Mouse (Mus musculus): ENCODE measurements at regions not wholly inside any gene's neighbourhood (a gene's known extent, or its start where the extent isn't known, plus 50 kb on each side); places are given as distances from the start of the nearest gene placed in this dataset.
"Not testable (repeated sequence)": the region's sequence is repeated elsewhere in the genome, so short reads cannot be mapped to it uniquely, and the experiment has no call there.

- in situ Hi-C loops (cut with MboI; ENCODE audit: low pct_unique_long_range_greater_than_20kb in 1 of 2, low sequenced_read_pairs in 2 of 2, unreplicated experiment in 1 of 2), result no loop called here
Measured at GRCm38 (mm10) chr13:5317941-5318856, 543.1 kb upstream of the Klf6 start.

- in situ Hi-C loops (cut with MboI; ENCODE audit: low pct_unique_long_range_greater_than_20kb in 1 of 2, low sequenced_read_pairs in 2 of 2, unreplicated experiment in 1 of 2), result no loop called here
Measured at GRCm38 (mm10) chr13:5345712-5346111, 515.6 kb upstream of the Klf6 start.

DNA sequence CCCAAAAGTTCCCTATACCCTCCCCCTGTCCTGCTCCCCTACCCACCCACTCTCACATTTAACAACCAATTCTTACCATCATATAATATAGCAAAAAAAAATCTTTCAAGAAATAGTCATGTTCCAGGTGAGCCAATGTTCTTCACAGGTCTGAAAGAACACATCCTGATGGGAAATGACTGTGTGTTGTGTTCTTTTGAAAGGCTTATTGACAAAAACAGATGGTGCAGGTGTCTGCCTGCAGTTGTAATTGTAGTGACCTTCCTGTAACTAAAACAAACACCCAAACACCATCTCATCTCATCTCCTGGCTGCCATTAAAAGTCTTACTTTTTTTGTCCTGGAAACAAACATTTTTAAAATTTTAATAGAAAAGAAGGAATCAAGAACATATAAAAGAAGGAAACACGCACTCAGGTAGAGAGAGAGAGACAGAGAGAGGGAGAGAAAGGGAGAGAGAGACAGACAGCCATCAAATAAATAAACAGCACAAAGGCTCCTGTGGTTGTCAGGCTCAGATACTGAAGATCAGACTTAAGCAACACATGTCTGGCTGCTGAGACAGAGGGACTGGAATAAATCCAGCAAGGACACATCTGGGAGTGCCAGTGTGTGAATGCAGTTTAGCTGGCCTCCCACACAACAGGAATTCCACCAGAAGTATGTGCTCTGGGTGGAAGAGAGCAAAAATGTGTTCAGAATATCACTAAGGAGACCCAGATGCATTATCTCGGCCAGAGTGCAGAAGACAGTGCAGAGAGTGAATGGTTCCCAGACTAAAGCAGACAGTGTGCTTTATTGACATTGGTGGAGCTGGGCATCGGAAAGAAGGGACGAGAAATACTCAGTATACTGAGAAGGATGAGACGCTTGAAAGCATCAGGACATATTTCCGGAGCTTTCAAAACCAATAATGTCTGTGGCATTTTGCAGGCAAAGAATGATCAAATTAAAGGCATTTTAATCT is 513.5 kb upstream of the Klf6 start:
- in situ Hi-C loops (cut with MboI; ENCODE audit: low pct_unique_long_range_greater_than_20kb in 1 of 2, low sequenced_read_pairs in 2 of 2, unreplicated experiment in 1 of 2), result no loop called here

DNA sequence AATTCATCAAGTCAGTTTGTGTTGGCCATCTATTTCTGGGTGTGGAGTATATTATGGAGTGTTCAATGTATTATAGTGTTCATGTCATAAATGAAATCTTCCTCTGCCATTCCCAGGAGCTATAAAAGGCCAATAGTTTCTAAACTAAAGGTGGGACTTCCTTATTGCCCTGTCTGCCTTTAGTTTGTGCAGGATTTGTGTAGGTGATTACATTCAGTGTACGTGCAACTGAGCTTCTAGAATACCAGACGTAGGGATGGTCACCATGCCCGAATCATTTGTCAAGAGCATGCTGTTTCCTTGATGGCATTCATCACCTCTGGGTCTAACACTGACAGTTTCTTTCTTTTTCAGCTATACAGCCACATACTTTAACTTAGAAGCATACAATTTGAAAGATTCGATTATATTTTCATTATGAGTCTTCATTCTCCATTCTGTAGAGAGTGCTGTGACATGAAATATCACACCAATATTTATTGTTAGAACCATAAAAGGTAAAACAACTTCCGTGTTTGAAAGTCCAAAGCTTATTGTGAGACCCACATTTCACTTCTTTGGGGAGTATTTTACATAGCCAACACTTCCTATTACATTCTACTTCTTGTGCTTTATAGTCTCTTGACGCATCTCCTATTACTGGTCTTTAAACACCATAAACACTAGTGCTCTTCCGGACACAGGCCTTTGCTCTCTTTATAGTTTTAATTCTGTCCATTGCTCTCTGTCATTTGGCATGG is 494.1 kb upstream of the Klf6 start:
- in situ Hi-C loops (cut with MboI; ENCODE audit: low pct_unique_long_range_greater_than_20kb in 1 of 2, low sequenced_read_pairs in 2 of 2, unreplicated experiment in 1 of 2), result no loop called here

GRCm38 (mm10) chr13:5370007-5370406 is 491.3 kb upstream of the Klf6 start:
- in situ Hi-C loops (cut with MboI; ENCODE audit: low pct_unique_long_range_greater_than_20kb in 1 of 2, low sequenced_read_pairs in 2 of 2, unreplicated experiment in 1 of 2), result no loop called here

DNA sequence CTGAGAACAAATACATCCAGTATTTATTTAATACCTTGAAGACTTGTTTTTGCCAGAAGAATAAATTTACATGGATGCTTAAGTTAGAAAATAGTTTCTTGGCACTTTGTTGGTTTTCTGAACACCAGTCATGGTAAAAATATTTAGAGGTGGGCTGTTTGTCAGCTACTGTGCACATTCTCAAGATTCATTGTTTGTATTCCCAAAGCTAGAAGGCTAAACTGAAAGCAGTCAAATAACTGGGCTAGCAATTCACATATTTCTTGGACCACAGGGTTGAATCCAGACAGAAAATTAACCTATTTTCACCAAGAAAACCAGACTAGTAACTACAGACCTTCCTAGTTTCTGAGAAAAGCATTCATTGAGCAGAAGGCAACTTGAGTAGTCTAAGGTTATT is 488.1 kb upstream of the Klf6 start:
- in situ Hi-C loops (cut with MboI; ENCODE audit: low pct_unique_long_range_greater_than_20kb in 1 of 2, low sequenced_read_pairs in 2 of 2, unreplicated experiment in 1 of 2), result no loop called here

- in situ Hi-C loops (cut with MboI; ENCODE audit: low pct_unique_long_range_greater_than_20kb in 1 of 2, low sequenced_read_pairs in 2 of 2, unreplicated experiment in 1 of 2), result no loop called here
Measured at GRCm38 (mm10) chr13:5408226-5408804, 453.0 kb upstream of the Klf6 start.

DNA sequence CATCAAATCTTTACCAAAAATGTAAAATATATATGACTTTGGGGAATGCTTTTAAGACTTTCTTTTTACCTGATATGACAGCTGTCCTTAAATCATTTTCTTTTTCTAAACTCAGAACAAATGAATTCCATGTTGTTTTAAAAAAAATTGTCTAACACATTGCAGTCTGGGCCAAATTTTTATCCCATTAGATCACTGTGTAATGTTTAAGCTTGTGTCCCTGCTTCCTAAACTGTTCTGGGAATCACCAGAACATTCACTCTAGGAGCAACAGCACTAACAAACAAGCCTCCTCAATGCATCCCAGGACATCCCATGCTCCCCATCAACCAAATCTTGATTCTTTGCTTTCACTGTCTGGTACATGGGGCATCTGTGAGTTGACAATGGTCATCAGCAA is 449.2 kb upstream of the Klf6 start:
- in situ Hi-C loops (cut with MboI; ENCODE audit: low pct_unique_long_range_greater_than_20kb in 1 of 2, low sequenced_read_pairs in 2 of 2, unreplicated experiment in 1 of 2), result no loop called here

- in situ Hi-C loops (cut with MboI; ENCODE audit: low pct_unique_long_range_greater_than_20kb in 1 of 2, low sequenced_read_pairs in 2 of 2, unreplicated experiment in 1 of 2), result not testable (repeated sequence)
Measured at GRCm38 (mm10) chr13:5413009-5413408, 448.3 kb upstream of the Klf6 start.

GRCm38 (mm10) chr13:5424110-5424509 is 437.2 kb upstream of the Klf6 start:
- in situ Hi-C loops (cut with MboI; ENCODE audit: low pct_unique_long_range_greater_than_20kb in 1 of 2, low sequenced_read_pairs in 2 of 2, unreplicated experiment in 1 of 2), result no loop called here

- in situ Hi-C loops (cut with MboI; ENCODE audit: low pct_unique_long_range_greater_than_20kb in 1 of 2, low sequenced_read_pairs in 2 of 2, unreplicated experiment in 1 of 2), result no loop called here
Measured at GRCm38 (mm10) chr13:5425491-5426232, 435.6 kb upstream of the Klf6 start.

DNA sequence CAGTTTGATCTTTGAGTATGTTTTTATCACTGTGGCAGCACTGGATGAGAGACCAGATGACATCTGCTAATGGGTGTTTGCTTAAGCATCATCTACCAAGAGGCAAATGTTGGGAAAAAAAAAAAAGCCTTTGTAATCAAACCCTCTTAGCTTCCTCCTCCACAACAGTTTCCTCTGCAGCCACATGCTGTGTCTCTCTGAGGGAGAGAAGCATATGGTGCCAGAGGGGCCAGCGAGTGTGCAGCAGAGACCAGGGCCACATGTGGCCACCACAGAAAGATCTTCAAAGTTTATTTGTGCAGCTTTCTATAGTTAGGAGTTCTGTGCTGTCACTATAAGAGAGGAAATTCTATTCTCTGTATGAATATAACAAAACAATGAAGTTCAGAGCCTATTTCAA is 427.6 kb upstream of the Klf6 start:
- in situ Hi-C loops (cut with MboI; ENCODE audit: low pct_unique_long_range_greater_than_20kb in 1 of 2, low sequenced_read_pairs in 2 of 2, unreplicated experiment in 1 of 2), result no loop called here

DNA sequence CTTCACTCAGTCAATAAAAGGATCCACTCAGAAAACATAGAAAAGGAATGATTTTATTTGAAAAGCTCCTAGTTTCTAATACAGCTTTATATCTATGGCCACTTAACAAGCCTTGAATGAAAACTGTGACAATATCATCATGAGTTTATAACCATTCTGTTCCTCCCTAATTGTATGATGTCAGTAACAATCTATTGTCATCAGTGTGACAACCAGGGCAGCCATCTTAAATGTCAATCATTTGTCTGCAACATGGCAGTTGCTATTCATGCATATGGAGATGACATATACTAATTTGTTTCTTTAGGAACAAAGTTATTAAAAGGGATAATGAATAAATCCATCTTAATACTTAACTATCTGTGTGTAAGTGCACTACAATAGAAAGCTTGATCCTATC is 426.2 kb upstream of the Klf6 start:
- in situ Hi-C loops (cut with MboI; ENCODE audit: low pct_unique_long_range_greater_than_20kb in 1 of 2, low sequenced_read_pairs in 2 of 2, unreplicated experiment in 1 of 2), result no loop called here

DNA sequence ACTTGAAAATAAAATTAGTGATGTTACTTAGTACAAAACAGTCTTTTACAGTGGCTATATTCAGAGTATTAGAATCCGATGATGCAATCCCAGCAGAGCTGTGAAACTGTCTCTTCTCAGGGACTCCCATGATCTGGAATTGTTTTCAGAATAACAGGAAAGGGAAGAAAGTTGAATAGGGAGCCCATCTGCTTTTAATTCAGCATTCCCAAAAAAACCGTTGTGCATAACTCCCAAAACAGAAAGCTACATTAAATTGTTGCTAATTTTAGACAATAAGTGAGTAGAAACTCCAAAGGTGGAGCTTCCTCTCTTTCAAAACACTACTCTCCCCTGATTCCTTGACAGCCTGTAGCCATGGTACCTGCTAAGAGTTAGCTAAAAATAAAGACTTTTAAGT is 425.1 kb upstream of the Klf6 start:
- in situ Hi-C loops (cut with MboI; ENCODE audit: low pct_unique_long_range_greater_than_20kb in 1 of 2, low sequenced_read_pairs in 2 of 2, unreplicated experiment in 1 of 2), result no loop called here

GRCm38 (mm10) chr13:5440454-5440853 is 420.8 kb upstream of the Klf6 start:
- in situ Hi-C loops (cut with MboI; ENCODE audit: low pct_unique_long_range_greater_than_20kb in 1 of 2, low sequenced_read_pairs in 2 of 2, unreplicated experiment in 1 of 2), result no loop called here

DNA sequence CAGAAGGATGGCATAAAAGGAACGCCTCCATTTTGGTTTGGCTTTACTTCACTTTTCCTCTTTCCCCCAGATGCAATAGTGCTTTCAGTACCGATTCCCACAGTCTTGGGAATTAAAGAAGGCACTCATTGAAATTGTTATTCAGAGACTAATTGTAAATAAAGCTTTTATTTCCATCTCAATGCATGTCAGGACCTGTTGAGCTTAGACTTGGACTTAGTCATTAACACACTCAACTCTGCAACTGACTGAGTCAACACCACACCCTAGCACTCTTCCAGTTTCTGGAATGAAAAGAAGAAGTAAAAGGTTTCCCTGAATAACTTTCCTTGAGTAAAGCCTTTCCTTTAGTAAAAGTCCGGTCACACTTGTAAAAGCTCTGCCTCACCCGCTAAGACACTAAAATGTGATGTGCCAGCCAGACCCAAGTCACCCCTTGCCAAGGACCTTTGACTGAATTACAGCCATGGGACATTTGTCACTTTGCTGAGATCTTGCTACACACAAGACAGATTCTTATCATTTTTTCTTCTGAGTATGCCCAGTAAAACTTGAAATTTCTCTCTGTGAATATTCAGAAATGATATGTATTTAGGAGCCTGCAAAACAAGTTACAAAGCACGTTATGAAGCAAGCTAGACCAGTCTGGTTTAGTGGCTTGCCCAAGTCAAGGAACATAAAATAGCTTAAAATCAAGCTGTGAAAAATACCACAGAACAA is 416.4 kb upstream of the Klf6 start:
- in situ Hi-C loops (cut with MboI; ENCODE audit: low pct_unique_long_range_greater_than_20kb in 1 of 2, low sequenced_read_pairs in 2 of 2, unreplicated experiment in 1 of 2), result no loop called here

GRCm38 (mm10) chr13:5448601-5449000 is 412.7 kb upstream of the Klf6 start:
- in situ Hi-C loops (cut with MboI; ENCODE audit: low pct_unique_long_range_greater_than_20kb in 1 of 2, low sequenced_read_pairs in 2 of 2, unreplicated experiment in 1 of 2), result no loop called here

All from mouse embryonic stem cell (cell line).